Comparison of ENCODE assay signal across 14 mouse cellular contexts in the genomic region with DNA sequence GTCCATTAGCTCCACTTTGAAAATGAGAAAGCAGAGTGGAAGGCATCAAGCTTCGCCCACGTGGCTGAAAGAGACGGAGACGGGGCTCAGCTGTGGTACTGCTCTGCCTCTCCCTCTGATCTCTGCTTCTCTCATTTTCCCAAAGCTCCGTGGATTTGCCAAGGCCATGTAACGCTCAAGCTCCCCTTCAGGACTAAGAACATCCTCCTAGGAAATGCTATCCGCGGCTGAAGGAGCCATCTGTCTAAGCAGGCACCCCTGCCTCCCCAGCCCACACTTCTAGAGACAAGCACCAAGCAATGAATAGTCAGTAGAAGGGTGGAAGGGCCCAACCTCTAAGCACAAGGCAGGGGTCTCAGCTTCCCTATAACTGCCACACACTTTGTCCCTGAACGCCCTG.
DNase-seq lines count a peak whose midpoint lies in the region; ATAC-seq and TF ChIP-seq lines count a peak whose summit lies in the region.
"Had no signal": no experiment of that assay in that cellular context is flagged by ENCODE, and none has a peak within 500 bp of the region (broad histone marks: within the 10 kb centered on the region; RNA-seq: fewer than 3 reads in every experiment).

No protein-coding gene starts in this region.

- H3K9me3 ChIP-seq in embryonic facial prominence, embryonic 12.5 days, result no peaks in the 10 kb centered on the region
- H3K9me3 ChIP-seq in hindbrain, embryonic 13.5 days, result no peaks in the 10 kb centered on the region
- H3K9me3 ChIP-seq in midbrain, postnatal 0 days (ENCODE audit: low read length), result no peaks in the 10 kb centered on the region
- no peaks in the 10 kb centered on the region for H3K9me3 ChIP-seq in intestine, embryonic 15.5 days
- H3K9me3 ChIP-seq in kidney, embryonic 16.5 days (ENCODE audit: low read length), result 0 out of 2 replicates have a peak, but pooled peaks cover 4% of the 10 kb centered on the region
- H3K9me3 ChIP-seq: heart, embryonic 15.5 days had no signal

- H3K4me2 ChIP-seq in embryonic facial prominence, embryonic 12.5 days (replicated peaks), result no peak overlapping the region
- H3K4me2 ChIP-seq in hindbrain, embryonic 13.5 days, result no peak overlapping the region
- no peak overlapping the region for H3K4me2 ChIP-seq in midbrain, postnatal 0 days (ENCODE audit: low read depth, low read length, poor library complexity, severe bottlenecking)
- no peak overlapping the region for H3K4me2 ChIP-seq in intestine, embryonic 15.5 days (replicated peaks)
- no peak overlapping the region for H3K4me2 ChIP-seq in kidney, embryonic 16.5 days (replicated peaks; ENCODE audit: low read depth, low read length)
- H3K4me2 ChIP-seq: heart, embryonic 15.5 days had no signal

- ATAC-seq in frontal cortex, adult (ENCODE audit: low TSS enrichment), result peak; percentile 58
- ATAC-seq in embryonic facial prominence, embryonic 12.5 days (ENCODE audit: insufficient number of reproducible peaks, insufficient read depth, low FRiP score, low TSS enrichment), result no peak
- peak; percentile 12; the same call in 1 of the 2 replicates for ATAC-seq in hindbrain, embryonic 13.5 days (ENCODE audit: low FRiP score)
- no peak for ATAC-seq in midbrain, postnatal 0 days (ENCODE audit: low FRiP score)
- ATAC-seq in intestine, embryonic 15.5 days, result no peak
- no peak for ATAC-seq in kidney, embryonic 16.5 days (ENCODE audit: low FRiP score, low TSS enrichment)

- WGBS in embryonic facial prominence, embryonic 12.5 days, result 88% methylated on average over 9 of the region's 9 CpGs
- WGBS in hindbrain, embryonic 13.5 days, result 47% methylated on average over 9 of the region's 9 CpGs
- 32% methylated on average over 9 of the region's 9 CpGs for WGBS in midbrain, postnatal 0 days
- 81% methylated on average over 9 of the region's 9 CpGs for WGBS in intestine, embryonic 15.5 days
- WGBS in kidney, embryonic 16.5 days, result 80% methylated on average over 9 of the region's 9 CpGs

- H3K9ac ChIP-seq in embryonic facial prominence, embryonic 12.5 days, result no peak overlapping the region
- no peak overlapping the region for H3K9ac ChIP-seq in hindbrain, embryonic 13.5 days
- H3K9ac ChIP-seq in midbrain, postnatal 0 days (replicated peaks; ENCODE audit: low read length, poor library complexity, severe bottlenecking), result 0 out of 2 replicates have a peak overlapping the region, but pooled peaks have one; percentile 36
- H3K9ac ChIP-seq in intestine, embryonic 15.5 days, result no peak overlapping the region
- H3K9ac ChIP-seq in kidney, embryonic 16.5 days (replicated peaks; ENCODE audit: low read length), result no peak overlapping the region
- H3K9ac ChIP-seq: heart, embryonic 15.5 days; liver, embryonic 14.5 days had no signal

- no peak for TF ChIP-seq CTCF in midbrain, postnatal 0 days (IDR thresholded peaks at IDR 0.05)

- no peak for DNase-seq in frontal cortex, postnatal 36 days (ENCODE audit: low spot score in 2 of 2)
- DNase-seq in midbrain, postnatal 0 days (ENCODE audit: low spot score), result no peak
- DNase-seq in left cerebral cortex, adult 18-20 months (ENCODE audit: low spot score in 2 of 2), result no peak
- DNase-seq: cerebellum, adult 9-10 months; gastrocnemius, postnatal 25 days; kidney, adult 11 months; left cerebral cortex, postnatal 4 days had no signal

- H3K27me3 ChIP-seq in embryonic facial prominence, embryonic 12.5 days, result no peaks in the 10 kb centered on the region
- no peaks in the 10 kb centered on the region for H3K27me3 ChIP-seq in hindbrain, embryonic 13.5 days
- H3K27me3 ChIP-seq in midbrain, postnatal 0 days (ENCODE audit: insufficient read depth, low read length), result no peaks in the 10 kb centered on the region
- no peaks in the 10 kb centered on the region for H3K27me3 ChIP-seq in intestine, embryonic 15.5 days (replicated peaks)
- no peaks in the 10 kb centered on the region for H3K27me3 ChIP-seq in kidney, embryonic 16.5 days (ENCODE audit: insufficient read depth, low read length)
- H3K27me3 ChIP-seq: heart, embryonic 15.5 days had no signal

- H3K4me1 ChIP-seq in embryonic facial prominence, embryonic 12.5 days, result peaks cover 6% of the 10 kb centered on the region; the same call in 1 of the 2 replicates
- H3K4me1 ChIP-seq in hindbrain, embryonic 13.5 days (replicated peaks), result peaks cover 56% of the 10 kb centered on the region
- H3K4me1 ChIP-seq in midbrain, postnatal 0 days (ENCODE audit: insufficient read depth, low read length), result peaks cover 24% of the 10 kb centered on the region
- H3K4me1 ChIP-seq in intestine, embryonic 15.5 days (replicated peaks), result no peaks in the 10 kb centered on the region
- 0 out of 2 replicates have a peak, but pooled peaks cover 3% of the 10 kb centered on the region for H3K4me1 ChIP-seq in kidney, embryonic 16.5 days (ENCODE audit: insufficient read depth, low read length)
- H3K4me1 ChIP-seq: heart, embryonic 15.5 days had no signal

- no peaks in the 10 kb centered on the region for H3K36me3 ChIP-seq in embryonic facial prominence, embryonic 12.5 days
- H3K36me3 ChIP-seq in hindbrain, embryonic 13.5 days, result peaks cover 4% of the 10 kb centered on the region; the same call in 1 of the 2 replicates
- peaks cover 3% of the 10 kb centered on the region; the same call in 1 of the 2 replicates for H3K36me3 ChIP-seq in midbrain, postnatal 0 days (ENCODE audit: insufficient read depth, low read length)
- H3K36me3 ChIP-seq in intestine, embryonic 15.5 days, result no peaks in the 10 kb centered on the region
- H3K36me3 ChIP-seq in kidney, embryonic 16.5 days (ENCODE audit: insufficient read depth, low read length), result 0 out of 2 replicates have a peak, but pooled peaks cover 3% of the 10 kb centered on the region
- H3K36me3 ChIP-seq: heart, embryonic 15.5 days had no signal

- H3K27ac ChIP-seq in embryonic facial prominence, embryonic 12.5 days, result peak overlapping the region; percentile 55; the same call in 1 of the 2 replicates
- peak overlapping the region; percentile 95 for H3K27ac ChIP-seq in hindbrain, embryonic 13.5 days
- H3K27ac ChIP-seq in midbrain, postnatal 0 days (ENCODE audit: low read depth, low read length), result peak overlapping the region; percentile 82
- H3K27ac ChIP-seq in intestine, embryonic 15.5 days, result no peak overlapping the region
- no peak overlapping the region for H3K27ac ChIP-seq in kidney, embryonic 16.5 days (ENCODE audit: low read length)
- H3K27ac ChIP-seq: heart, embryonic 15.5 days; liver, embryonic 14.5 days had no signal

- H3K4me3 ChIP-seq in embryonic facial prominence, embryonic 12.5 days, result no peak overlapping the region
- no peak overlapping the region for H3K4me3 ChIP-seq in hindbrain, embryonic 13.5 days
- H3K4me3 ChIP-seq in midbrain, postnatal 0 days (ENCODE audit: low read depth, low read length), result no peak overlapping the region
- H3K4me3 ChIP-seq in intestine, embryonic 15.5 days (replicated peaks), result no peak overlapping the region
- H3K4me3 ChIP-seq in kidney, embryonic 16.5 days (ENCODE audit: low read length), result no peak overlapping the region
- H3K4me3 ChIP-seq: heart, embryonic 15.5 days had no signal

Comparison
In these comparisons a context has a peak if more than half of its experiments do, and no peak if none do; other contexts are left out.
1. ATAC-seq: peak in frontal cortex, adult (single experiment) and hindbrain, embryonic 13.5 days (single experiment); none in embryonic facial prominence, embryonic 12.5 days (single experiment), midbrain, postnatal 0 days (single experiment), intestine, embryonic 15.5 days (single experiment) and kidney, embryonic 16.5 days (single experiment).
2. H3K27ac ChIP-seq: peak in embryonic facial prominence, embryonic 12.5 days (single experiment), hindbrain, embryonic 13.5 days (single experiment) and midbrain, postnatal 0 days (single experiment); none in intestine, embryonic 15.5 days (single experiment) and kidney, embryonic 16.5 days (single experiment).